Mouse (Mus musculus): ENCODE results near the gene Olfr1023. TPM values are rescaled to one million over a fixed set of nuclear protein-coding genes. Genes with fewer than 3 reads are reported as not detected.

Gene Olfr1023
- total RNA-seq (2021): not detected
- long read RNA-seq, experiment 1: 0 reads
- long read RNA-seq, experiment 2: 0 reads

GRCm38 (mm10) chr2:85885340-85885739, at the start of gene Olfr1023:
Olfr1023 (plus strand) TSS chr2:85885640.
- DNase-seq (ENCODE audit: low spot score): no peak

GRCm38 (mm10) chr2:85845383-85845782, 40.1 kb upstream of the Olfr1023 start, which contains the start of gene Olfr1019:
Olfr1019 (minus strand) TSS chr2:85845483.
- DNase-seq (ENCODE audit: low spot score): no peak

- DNase-seq (ENCODE audit: low spot score): no peak
These were observed 38.7 kb upstream of the Olfr1023 start, which contains the start of gene Olfr1020 for GRCm38 (mm10) chr2:85846730-85847129. Olfr1020 (plus strand) TSS chr2:85847030.

DNA sequence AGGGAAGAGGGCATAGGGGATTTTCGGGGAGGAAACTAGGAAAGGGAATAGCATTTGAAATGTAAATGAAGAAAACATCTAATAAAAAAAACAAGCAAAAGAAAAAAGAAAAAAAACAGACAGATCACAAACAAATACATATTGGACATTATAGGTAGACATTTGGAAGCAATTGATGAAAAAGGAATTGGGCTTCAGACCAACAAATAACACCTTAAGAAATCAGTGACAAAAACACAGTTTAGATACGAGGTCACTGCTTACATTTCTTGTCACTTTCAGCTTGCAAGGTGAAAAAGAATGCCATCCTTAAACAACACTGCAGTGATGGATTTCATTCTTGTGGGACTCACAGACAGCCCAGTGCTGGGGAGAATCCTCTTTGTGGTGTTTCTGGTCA, 17.1 kb upstream of the Olfr1023 start, which contains the start of gene Olfr1022:
Olfr1022 (plus strand) TSS at position 301 of the 400 bp plus-strand sequence.
- DNase-seq (ENCODE audit: low spot score): no peak

- no peak for DNase-seq (ENCODE audit: low spot score)
These were observed 19.5 kb downstream of the Olfr1023 start, which contains the start of gene Olfr1024 for GRCm38 (mm10) chr2:85904952-85905351. Olfr1024 (minus strand) TSS chr2:85905052.

- no peak for DNase-seq (ENCODE audit: low spot score)
These were observed 27.8 kb downstream of the Olfr1023 start for GRCm38 (mm10) chr2:85913197-85913596.

- DNase-seq (ENCODE audit: low spot score): no peak
These were observed 29.5 kb downstream of the Olfr1023 start, which contains the start of gene Olfr1025-ps1 for GRCm38 (mm10) chr2:85914893-85915292. Olfr1025-ps1 (plus strand) TSS chr2:85915193.

DNA sequence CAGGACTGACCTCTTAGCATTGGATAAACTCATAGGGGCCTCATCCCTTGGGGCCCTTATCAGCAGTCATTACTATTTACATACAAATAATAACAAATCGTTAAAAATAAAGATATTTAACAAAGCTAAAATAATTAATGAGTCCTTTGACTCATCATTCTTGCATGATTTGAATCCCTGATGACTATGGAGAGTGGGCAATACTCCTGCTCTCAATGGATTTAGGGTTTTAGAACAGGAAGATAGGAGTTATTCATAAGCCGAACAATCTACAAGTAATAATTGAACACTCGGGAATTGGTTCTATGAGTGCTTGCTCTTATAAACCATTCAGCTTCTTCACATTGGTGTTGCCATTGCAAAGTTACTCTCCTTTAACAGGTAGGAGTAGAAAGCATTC, 35.8 kb downstream of the Olfr1023 start, which contains the start of gene Olfr1026:
Olfr1026 (plus strand) TSS at position 301 of the 400 bp plus-strand sequence.
- DNase-seq (ENCODE audit: low spot score): no peak

Other genes with a start within 250 kb of the Olfr1023 start
- not detected for gene Olfr1002, start 234.9 kb upstream of the Olfr1023 start, total RNA-seq (2021)
- gene Olfr154, start 221.2 kb upstream of the Olfr1023 start, total RNA-seq (2021): not detected
- gene Olfr1006, start 206.9 kb upstream of the Olfr1023 start, total RNA-seq (2021): not detected
- not detected for gene Olfr1008, start 196.2 kb upstream of the Olfr1023 start, total RNA-seq (2021)
- not detected for gene Olfr1009, start 170.2 kb upstream of the Olfr1023 start, total RNA-seq (2021)
- gene Olfr1012, start 122.9 kb upstream of the Olfr1023 start, total RNA-seq (2021): not detected
- gene Olfr1013, start 118.5 kb upstream of the Olfr1023 start, total RNA-seq (2021): not detected
- gene Olfr1014, start 112.9 kb upstream of the Olfr1023 start, total RNA-seq (2021): not detected
- gene Olfr1015, start 103.6 kb upstream of the Olfr1023 start, total RNA-seq (2021): not detected
- not detected for gene Olfr1016, start 83.1 kb upstream of the Olfr1023 start, total RNA-seq (2021)
- gene Olfr1018, start 67.2 kb upstream of the Olfr1023 start, total RNA-seq (2021): not detected
- not detected for gene Olfr1019, start 40.2 kb upstream of the Olfr1023 start, total RNA-seq (2021)
- gene Olfr1020, start 38.6 kb upstream of the Olfr1023 start, total RNA-seq (2021): not detected
- not detected for gene Olfr1022, start 17.0 kb upstream of the Olfr1023 start, total RNA-seq (2021)
- gene Olfr1024, start 19.4 kb downstream of the Olfr1023 start, total RNA-seq (2021): not detected
- not detected for gene Olfr1025-ps1, start 29.6 kb downstream of the Olfr1023 start, total RNA-seq (2021)
- not detected for gene Olfr1026, start 35.9 kb downstream of the Olfr1023 start, total RNA-seq (2021)
- gene Olfr1028, start 64.8 kb downstream of the Olfr1023 start, total RNA-seq (2021): not detected
- gene Olfr1029, start 88.3 kb downstream of the Olfr1023 start, total RNA-seq (2021): not detected
- not detected for gene Olfr1030, start 93.6 kb downstream of the Olfr1023 start, total RNA-seq (2021)
- gene Olfr1031, start 104.7 kb downstream of the Olfr1023 start, total RNA-seq (2021): not detected
- gene Olfr1032, start 119.9 kb downstream of the Olfr1023 start, total RNA-seq (2021): not detected
- under 1 TPM in 1 of 2 experiments, not detected in 1; 1.00 TPM for gene Olfr1033, start 135.0 kb downstream of the Olfr1023 start, total RNA-seq (2021)
- gene Olfr1034, start 160.2 kb downstream of the Olfr1023 start, total RNA-seq (2021): not detected
- gene Olfr1036, start 188.4 kb downstream of the Olfr1023 start, total RNA-seq (2021): not detected
- not detected for gene Olfr1037, start 201.7 kb downstream of the Olfr1023 start, total RNA-seq (2021)